Mouse (Mus musculus) MEL (cell line): ENCODE measurements around the gene Prdm11. TPM values are rescaled to one million over a fixed set of nuclear protein-coding genes. Genes with fewer than 3 reads are reported as not detected.

Source experiments
- DNase-seq: peaks from one replicate; pipeline ENCODE4 v3.0.0; 2011; ENCODE audit warnings: low read depth, low spot score
- H3K27ac ChIP-seq: 2 replicates; pipeline ENCODE4 v1.5.1; 2012; ENCODE audit warnings: low read depth, mild to moderate bottlenecking, control low read depth, low read length, moderate library complexity; ENCODE audit not compliant: control insufficient read depth
- H3K27me3 ChIP-seq, 2 experiments: fragments of 150-350 bp in 1 of 2; sonication (generic) in 1 of 2; 2 replicates each; pipeline ENCODE4 v1.6.1; 2012; ENCODE audit warnings: low read length in 2 of 2, mild to moderate bottlenecking in 2 of 2, improper control_type of control experiment in 1 of 2, moderate library complexity in 1 of 2; ENCODE audit not compliant: insufficient read depth in 2 of 2, control insufficient read depth in 1 of 2
- H3K36me3 ChIP-seq, 2 experiments: 2 replicates each; pipeline ENCODE4 v1.6.1; 2012 to 2014; ENCODE audit warnings: low read length in 2 of 2, improper control_type of control experiment in 1 of 2, inconsistent platforms in 1 of 2, mild to moderate bottlenecking in 1 of 2; ENCODE audit not compliant: insufficient read depth in 2 of 2, control insufficient read depth in 1 of 2
- H3K4me1 ChIP-seq, 2 experiments: fragments of 150-350 bp in 1 of 2; sonication (generic) in 1 of 2; 2 replicates each; pipeline ENCODE4 v1.6.1; 2012; ENCODE audit warnings: low read length in 2 of 2, improper control_type of control experiment in 1 of 2, mild to moderate bottlenecking in 1 of 2; ENCODE audit not compliant: insufficient read depth in 2 of 2, control insufficient read depth in 1 of 2
- H3K4me3 ChIP-seq, 2 experiments: fragments of 150-350 bp in 1 of 2; sonication (generic) in 1 of 2; 2 replicates each; pipeline ENCODE4 v1.5.1; 2012; ENCODE audit warnings: low read depth in 2 of 2, low read length in 2 of 2, mild to moderate bottlenecking in 2 of 2, moderate library complexity in 2 of 2, control low read depth in 1 of 2, improper control_type of control experiment in 1 of 2; ENCODE audit not compliant: control insufficient read depth in 1 of 2, insufficient read depth in 1 of 2
- H3K79me2 ChIP-seq: 2 replicates; pipeline ENCODE4 v1.6.1; 2012; ENCODE audit warnings: mild to moderate bottlenecking, low read length, moderate library complexity; ENCODE audit not compliant: control insufficient read depth, poor library complexity, insufficient read depth
- H3K9ac ChIP-seq: 2 replicates; pipeline ENCODE4 v1.6.1; 2012; ENCODE audit warnings: low read depth, mild to moderate bottlenecking, control low read depth, low read length, moderate library complexity; ENCODE audit not compliant: control insufficient read depth, poor library complexity, severe bottlenecking
- H3K9me3 ChIP-seq: fragments of 150-350 bp; sonication (generic); replicated peaks from 2 replicates; pipeline ENCODE4 v1.6.1; 2012; ENCODE audit warnings: mild to moderate bottlenecking, low read length, improper control_type of control experiment, moderate library complexity; ENCODE audit not compliant: insufficient read depth
- BHLHE40 ChIP-seq: IDR thresholded peaks from 2 replicates; pipeline ENCODE4 v1.6.1; 2012; ENCODE audit warnings: low read depth, mild to moderate bottlenecking, inconsistent platforms, low read length, improper control_type of control experiment, borderline replicate concordance
- E2F4 ChIP-seq: IDR thresholded peaks from 2 replicates; pipeline ENCODE4 v1.6.1; 2011; ENCODE audit warnings: low read depth, low read length, improper control_type of control experiment, borderline replicate concordance
- EP300 ChIP-seq, 2 experiments: IDR thresholded peaks; 2 replicates each; pipeline ENCODE4 v1.6.1; 2011; ENCODE audit warnings: improper control_type of control experiment in 2 of 2, low read length in 2 of 2, low read depth in 1 of 2, mild to moderate bottlenecking in 1 of 2
- JUND ChIP-seq: IDR thresholded peaks from 2 replicates; pipeline ENCODE4 v1.6.1; 2011; ENCODE audit warnings: low read depth, mild to moderate bottlenecking, improper control_type of control experiment, low read length
- MAFK ChIP-seq: IDR thresholded peaks from 2 replicates; pipeline ENCODE4 v1.6.1; 2011; ENCODE audit warnings: low read depth, mild to moderate bottlenecking, low read length, improper control_type of control experiment, borderline replicate concordance
- MAX ChIP-seq: IDR thresholded peaks from 2 replicates; pipeline ENCODE4 v1.6.1; 2011; ENCODE audit warnings: low read length, improper control_type of control experiment
- MEF2A ChIP-seq: IDR thresholded peaks from 2 replicates; pipeline ENCODE4 v1.6.1; 2014; ENCODE audit warnings: low read depth, mild to moderate bottlenecking, inconsistent platforms, low read length, improper control_type of control experiment; ENCODE audit not compliant: poor library complexity, insufficient replicate concordance, severe bottlenecking; ENCODE audit errors: extremely low read depth
- MYC ChIP-seq: IDR thresholded peaks from 2 replicates; pipeline ENCODE4 v1.6.1; 2011; ENCODE audit warnings: low read depth, mild to moderate bottlenecking, low read length, improper control_type of control experiment, moderate library complexity
- NELFE ChIP-seq: IDR thresholded peaks from 2 replicates; pipeline ENCODE4 v1.6.1; 2011; ENCODE audit warnings: low read depth, low read length, improper control_type of control experiment
- POLR2AphosphoS2 ChIP-seq: IDR thresholded peaks from 2 replicates; pipeline ENCODE4 v1.6.1; 2011; ENCODE audit warnings: low read length, improper control_type of control experiment
- POLR2AphosphoS5 ChIP-seq: IDR thresholded peaks from 2 replicates; pipeline ENCODE4 v1.6.1; 2012; ENCODE audit warnings: low read depth, borderline replicate concordance, mild to moderate bottlenecking, inconsistent platforms, low read length, moderate library complexity, mixed read lengths
- RCOR1 ChIP-seq: IDR thresholded peaks from 2 replicates; pipeline ENCODE4 v1.6.1; 2012; ENCODE audit warnings: low read depth, mild to moderate bottlenecking, inconsistent platforms, low read length, improper control_type of control experiment
- SIN3A ChIP-seq: IDR thresholded peaks from 2 replicates; pipeline ENCODE4 v1.6.1; 2012; ENCODE audit warnings: low read length, improper control_type of control experiment, inconsistent platforms
- TBP ChIP-seq: IDR thresholded peaks from 2 replicates; pipeline ENCODE4 v1.8.0; 2011; ENCODE audit warnings: low read depth, low read length, improper control_type of control experiment
- TCF12 ChIP-seq: IDR thresholded peaks from 2 replicates; pipeline ENCODE4 v1.6.1; 2014; ENCODE audit warnings: low read depth, mild to moderate bottlenecking, inconsistent platforms, low read length, improper control_type of control experiment, moderate library complexity
- USF2 ChIP-seq, 2 experiments: IDR thresholded peaks; 2 replicates each; pipeline ENCODE4 v1.6.1; 2011 to 2012; ENCODE audit warnings: improper control_type of control experiment in 2 of 2, low read length in 2 of 2, borderline replicate concordance in 1 of 2, inconsistent platforms in 1 of 2, low read depth in 1 of 2, mild to moderate bottlenecking in 1 of 2; ENCODE audit not compliant: insufficient read depth in 1 of 2
- ZNF384 ChIP-seq: IDR thresholded peaks from 2 replicates; pipeline ENCODE4 v1.6.1; 2012; ENCODE audit warnings: low read depth, mild to moderate bottlenecking, inconsistent platforms, low read length, improper control_type of control experiment
- polyA plus RNA-seq, 2 experiments: library from polyadenylated mRNA; stranded (reverse) in 1 of 2; unstranded in 1 of 2; fragments of >175 nt in 1 of 2; fragments of >200 nt in 1 of 2; gene quantifications; 2 replicates each; pipeline versions ENCODE4 v1.2.1 to v1.2.4; 2012; ENCODE audit warnings: low replicate concordance in 2 of 2, low read depth in 1 of 2; ENCODE audit not compliant: insufficient read length in 2 of 2, insufficient read depth in 1 of 2, missing spikeins in 1 of 2
- total RNA-seq: library from RNA; depleted of rRNA; stranded (reverse); fragments of 300-350 nt; gene quantifications from 2 replicates; pipeline ENCODE4 v1.2.3, GENCODE M21; 2012

The Prdm11 gene
- total and polyA plus RNA-seq, 3 experiments = 5.5 to 9.2 TPM; not detected in 1

DNA sequence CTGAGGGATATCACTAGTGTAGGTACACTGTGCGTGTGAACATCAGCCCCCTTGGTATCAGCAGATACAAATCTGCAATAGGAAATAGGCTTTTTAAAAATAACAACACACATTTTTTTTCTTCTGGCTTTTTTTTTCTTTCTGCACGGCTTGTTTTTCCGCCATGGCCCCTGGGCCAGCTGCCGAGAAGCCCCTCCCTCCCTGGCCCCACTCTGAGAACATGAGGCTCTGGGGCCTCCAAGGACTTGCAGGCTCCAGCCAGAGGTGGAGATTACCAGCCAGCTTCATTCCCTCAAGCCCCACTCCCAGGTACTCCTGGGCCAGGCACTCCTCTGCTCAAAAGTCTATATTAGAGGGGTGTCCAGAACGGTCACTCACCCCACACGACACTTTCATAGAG lies 4.5 kb downstream of the Prdm11 start:
- no peak overlapping the region for H3K27ac ChIP-seq
- TF ChIP-seq TBP (no peak), MAX (no peak), MYC (no peak), POLR2AphosphoS2 (no peak), JUND (no peak), USF2 (IDR thresholded peaks at IDR 0.05; ENCODE audit: borderline replicate concordance in 1 of 2, insufficient read depth in 1 of 2, low read depth in 1 of 2, low read length in 2 of 2) (no peak), E2F4 (no peak), SIN3A (no peak), MEF2A (no peak), BHLHE40 (no peak), RCOR1 (no peak), NELFE (no peak), POLR2AphosphoS5 (no peak), TCF12 (no peak), ZNF384 (no peak), MAFK (no peak), EP300 (IDR thresholded peaks at IDR 0.05; ENCODE audit: low read depth in 1 of 2, low read length in 2 of 2) (no peak)
- H3K9me3 ChIP-seq = no peaks in the 10 kb centered on the region
- no peak overlapping the region for H3K9ac ChIP-seq
- H3K27me3 ChIP-seq = no peaks in the 10 kb centered on the region
- H3K4me3 ChIP-seq = no peak overlapping the region
- H3K79me2 ChIP-seq = peaks cover 9% of the 10 kb centered on the region
- no peak for DNase-seq
- H3K4me1 ChIP-seq = peaks cover 0 to 16% of the 10 kb centered on the region in 2 experiments; a peak in 3 of 4 replicates
- peaks cover 0 to 17% of the 10 kb centered on the region in 2 experiments; a peak in 2 of 4 replicates for H3K36me3 ChIP-seq

GRCm38 (mm10) chr2:93040841-93041240 lies 5.1 kb downstream of the Prdm11 start:
- H3K9ac ChIP-seq = no peak overlapping the region
- no peaks in the 10 kb centered on the region for H3K27me3 ChIP-seq
- no peak overlapping the region for H3K4me3 ChIP-seq
- no peaks in the 10 kb centered on the region for H3K9me3 ChIP-seq
- DNase-seq = no peak
- peaks cover 5% of the 10 kb centered on the region for H3K79me2 ChIP-seq
- no peak for TF ChIP-seq MEF2A
- H3K27ac ChIP-seq = no peak overlapping the region
- H3K36me3 ChIP-seq = peaks cover 0 to 15% of the 10 kb centered on the region in 2 experiments; a peak in 2 of 4 replicates
- peaks cover 0 to 16% of the 10 kb centered on the region in 2 experiments; a peak in 3 of 4 replicates for H3K4me1 ChIP-seq
